Mouse (Mus musculus): ENCODE measurements around the gene Tns3. TPM values are rescaled to one million over a fixed set of nuclear protein-coding genes. Genes with fewer than 3 reads are reported as not detected.

Gene Tns3
- polyA plus RNA-seq, 1 experiment from 2014 or later = 5.5 TPM

- Histone ChIP-seq H3K4me1 (ENCODE audit: control insufficient read depth, insufficient read depth, low read length) (no peaks in the 10 kb centered on the region), H3K9ac (replicated peaks; ENCODE audit: low read depth, low read length) (no peak overlapping the region), H3K27me3 (ENCODE audit: control insufficient read depth, insufficient read depth, low read length) (no peaks in the 10 kb centered on the region), H3K27ac (ENCODE audit: low read depth, low read length) (no peak overlapping the region), H3K9me3 (ENCODE audit: control insufficient read depth, low read length) (no peaks in the 10 kb centered on the region), H3K4me3 (ENCODE audit: low read depth, low read length) (no peak overlapping the region), H3K4me2 (ENCODE audit: low read depth, low read length) (no peak overlapping the region), H3K36me3 (ENCODE audit: control insufficient read depth, insufficient read depth, low read length) (peaks cover 4% of the 10 kb centered on the region; the same call in 1 of the 2 replicates)
- ATAC-seq (ENCODE audit: low read depth) = no peak
- 94% methylated on average over 6 of the region's 6 CpGs for WGBS
Measured at GRCm38 (mm10) chr11:8435101-8435500, 229.2 kb downstream of the Tns3 start.

DNA sequence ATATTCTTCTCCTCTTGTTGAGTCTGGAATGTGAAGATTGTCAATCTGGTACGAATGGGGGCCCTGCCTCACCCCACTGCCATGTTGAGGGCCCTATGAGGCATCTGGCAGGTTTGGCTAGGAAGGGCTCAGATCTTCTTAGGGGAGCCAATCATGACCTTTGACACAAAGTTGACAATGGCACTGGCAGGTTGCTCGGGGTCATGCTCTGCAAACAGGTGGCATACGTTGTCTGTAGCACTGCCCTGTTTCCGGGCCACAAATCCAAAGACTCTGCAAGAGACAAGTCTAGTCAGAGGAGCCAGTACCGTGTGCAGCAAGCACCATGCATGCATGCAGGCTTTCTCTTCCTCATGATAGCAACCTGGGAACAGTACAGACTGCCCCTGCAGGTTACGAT, 230.0 kb downstream of the Tns3 start:
- Histone ChIP-seq H3K4me1 (ENCODE audit: control insufficient read depth, insufficient read depth, low read length) (no peaks in the 10 kb centered on the region), H3K36me3 (ENCODE audit: control insufficient read depth, insufficient read depth, low read length) (peaks cover 4% of the 10 kb centered on the region; the same call in 1 of the 2 replicates), H3K9me3 (ENCODE audit: control insufficient read depth, low read length) (no peaks in the 10 kb centered on the region), H3K27ac (ENCODE audit: low read depth, low read length) (no peak overlapping the region), H3K27me3 (ENCODE audit: control insufficient read depth, insufficient read depth, low read length) (no peaks in the 10 kb centered on the region), H3K4me3 (ENCODE audit: low read depth, low read length) (no peak overlapping the region), H3K9ac (replicated peaks; ENCODE audit: low read depth, low read length) (no peak overlapping the region), H3K4me2 (ENCODE audit: low read depth, low read length) (no peak overlapping the region)
- WGBS = 89% methylated on average over 6 of the region's 6 CpGs
- ATAC-seq (ENCODE audit: low read depth) = no peak

GRCm38 (mm10) chr11:8433443-8433842, 230.9 kb downstream of the Tns3 start:
- ATAC-seq (ENCODE audit: low read depth) = no peak
- H3K27ac ChIP-seq (ENCODE audit: low read depth, low read length) = no peak overlapping the region
- WGBS = 90% methylated on average over 9 of the region's 9 CpGs
- no peaks in the 10 kb centered on the region for H3K9me3 ChIP-seq (ENCODE audit: control insufficient read depth, low read length)
- no peak overlapping the region for H3K4me3 ChIP-seq (ENCODE audit: low read depth, low read length)
- no peaks in the 10 kb centered on the region for H3K4me1 ChIP-seq (ENCODE audit: control insufficient read depth, insufficient read depth, low read length)
- no peaks in the 10 kb centered on the region for H3K27me3 ChIP-seq (ENCODE audit: control insufficient read depth, insufficient read depth, low read length)
- H3K9ac ChIP-seq (replicated peaks; ENCODE audit: low read depth, low read length) = no peak overlapping the region
- H3K36me3 ChIP-seq (ENCODE audit: control insufficient read depth, insufficient read depth, low read length) = peaks cover 4% of the 10 kb centered on the region; the same call in 1 of the 2 replicates
- no peak overlapping the region for H3K4me2 ChIP-seq (ENCODE audit: low read depth, low read length)

GRCm38 (mm10) chr11:8432941-8433340, 231.4 kb downstream of the Tns3 start:
- Histone ChIP-seq H3K27me3 (ENCODE audit: control insufficient read depth, insufficient read depth, low read length) (no peaks in the 10 kb centered on the region), H3K4me2 (ENCODE audit: low read depth, low read length) (no peak overlapping the region), H3K9ac (replicated peaks; ENCODE audit: low read depth, low read length) (no peak overlapping the region), H3K4me1 (ENCODE audit: control insufficient read depth, insufficient read depth, low read length) (no peaks in the 10 kb centered on the region), H3K36me3 (ENCODE audit: control insufficient read depth, insufficient read depth, low read length) (peaks cover 4% of the 10 kb centered on the region; the same call in 1 of the 2 replicates), H3K27ac (ENCODE audit: low read depth, low read length) (no peak overlapping the region), H3K4me3 (ENCODE audit: low read depth, low read length) (no peak overlapping the region), H3K9me3 (ENCODE audit: control insufficient read depth, low read length) (no peaks in the 10 kb centered on the region)
- WGBS = 90% methylated on average over 8 of the region's 8 CpGs
- ATAC-seq (ENCODE audit: low read depth) = no peak

- Histone ChIP-seq H3K36me3 (ENCODE audit: control insufficient read depth, insufficient read depth, low read length) (no peaks in the 10 kb centered on the region), H3K4me2 (ENCODE audit: low read depth, low read length) (no peak overlapping the region), H3K9me3 (ENCODE audit: control insufficient read depth, low read length) (no peaks in the 10 kb centered on the region), H3K27me3 (ENCODE audit: control insufficient read depth, insufficient read depth, low read length) (no peaks in the 10 kb centered on the region), H3K4me3 (ENCODE audit: low read depth, low read length) (no peak overlapping the region), H3K4me1 (ENCODE audit: control insufficient read depth, insufficient read depth, low read length) (peaks cover 12% of the 10 kb centered on the region; the same call in 1 of the 2 replicates), H3K9ac (replicated peaks; ENCODE audit: low read depth, low read length) (no peak overlapping the region), H3K27ac (ENCODE audit: low read depth, low read length) (no peak overlapping the region)
- no peak for ATAC-seq (ENCODE audit: low read depth)
- 93% methylated on average over 11 of the region's 11 CpGs for WGBS
Measured at GRCm38 (mm10) chr11:8427660-8428059, 236.7 kb downstream of the Tns3 start.

DNA sequence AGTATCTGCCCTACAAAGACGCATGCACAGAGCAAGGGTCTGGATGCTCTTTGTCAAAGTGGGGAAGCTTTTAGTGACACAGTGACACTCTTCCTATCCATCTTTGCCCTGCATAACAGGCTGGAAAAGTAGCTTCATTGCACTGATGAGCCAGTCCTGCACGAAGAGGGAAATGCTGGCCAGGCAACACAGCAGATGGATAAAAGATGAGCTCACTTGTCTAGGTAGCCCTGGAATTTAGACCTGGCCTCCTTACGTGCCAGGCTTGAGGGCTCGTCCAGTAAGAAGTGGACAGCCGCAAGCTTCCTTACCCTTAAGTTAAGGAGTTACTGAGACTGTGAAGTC, 239.1 kb downstream of the Tns3 start:
- peak overlapping the region; percentile 36 for H3K27ac ChIP-seq (ENCODE audit: low read depth, low read length)
- H3K27me3 ChIP-seq (ENCODE audit: control insufficient read depth, insufficient read depth, low read length) = no peaks in the 10 kb centered on the region
- no peak overlapping the region for H3K9ac ChIP-seq (replicated peaks; ENCODE audit: low read depth, low read length)
- no peaks in the 10 kb centered on the region for H3K36me3 ChIP-seq (ENCODE audit: control insufficient read depth, insufficient read depth, low read length)
- 82% methylated on average over 5 of the region's 5 CpGs for WGBS
- no peaks in the 10 kb centered on the region for H3K9me3 ChIP-seq (ENCODE audit: control insufficient read depth, low read length)
- no peak overlapping the region for H3K4me2 ChIP-seq (ENCODE audit: low read depth, low read length)
- peaks cover 12% of the 10 kb centered on the region; the same call in 1 of the 2 replicates for H3K4me1 ChIP-seq (ENCODE audit: control insufficient read depth, insufficient read depth, low read length)
- no peak for ATAC-seq (ENCODE audit: low read depth)
- no peak overlapping the region for H3K4me3 ChIP-seq (ENCODE audit: low read depth, low read length)

DNA sequence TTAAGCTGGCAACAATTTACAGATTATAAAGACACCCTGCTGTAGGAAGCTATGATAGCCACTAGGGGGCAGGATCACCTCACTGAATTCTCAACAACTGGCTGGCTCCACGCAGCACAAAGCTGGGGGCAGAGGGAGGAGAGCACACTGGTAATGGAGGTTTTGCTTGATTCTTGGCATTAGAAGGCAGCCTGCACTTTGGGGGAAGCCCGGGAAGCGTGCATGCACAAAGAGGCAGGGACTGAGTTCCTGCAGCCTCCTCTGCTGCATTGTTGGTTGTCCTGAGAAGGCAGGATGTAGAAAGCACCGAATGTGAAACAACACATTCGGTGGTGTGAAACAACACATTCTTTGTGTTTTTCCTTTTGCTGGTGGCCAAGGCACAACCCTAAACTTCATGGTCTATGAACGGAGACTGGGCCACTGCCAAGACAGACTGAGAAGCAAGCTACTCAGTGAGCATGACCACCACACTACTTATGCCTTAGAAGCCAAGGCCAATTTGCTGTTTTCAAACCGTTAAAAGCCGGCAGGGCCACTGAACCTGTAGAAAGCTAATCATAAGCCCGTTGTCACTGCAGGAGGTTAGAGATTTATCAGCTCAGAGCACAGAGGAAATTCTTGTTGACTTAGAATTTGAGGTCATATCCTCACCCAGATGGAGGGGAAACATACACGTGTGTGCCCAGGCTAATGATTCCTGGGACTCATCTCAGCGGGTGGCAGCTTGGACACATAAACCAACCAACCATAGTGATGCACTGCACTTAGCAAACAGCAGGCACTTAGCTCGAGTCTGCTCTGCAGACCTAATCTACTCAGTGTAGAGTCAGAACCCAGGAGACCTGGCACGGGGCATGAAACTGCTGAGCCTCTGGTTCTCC, 239.8 kb downstream of the Tns3 start:
- Histone ChIP-seq H3K4me2 (ENCODE audit: low read depth, low read length) (no peak overlapping the region), H3K4me3 (ENCODE audit: low read depth, low read length) (no peak overlapping the region), H3K4me1 (ENCODE audit: control insufficient read depth, insufficient read depth, low read length) (peaks cover 12% of the 10 kb centered on the region; the same call in 1 of the 2 replicates), H3K36me3 (ENCODE audit: control insufficient read depth, insufficient read depth, low read length) (no peaks in the 10 kb centered on the region), H3K9ac (replicated peaks; ENCODE audit: low read depth, low read length) (no peak overlapping the region), H3K27ac (ENCODE audit: low read depth, low read length) (peak overlapping the region; percentile 36), H3K9me3 (ENCODE audit: control insufficient read depth, low read length) (no peaks in the 10 kb centered on the region), H3K27me3 (ENCODE audit: control insufficient read depth, insufficient read depth, low read length) (no peaks in the 10 kb centered on the region)
- peak; percentile 95 for ATAC-seq (ENCODE audit: low read depth)
- WGBS = 23% methylated on average over 13 of the region's 13 CpGs

- Histone ChIP-seq H3K9ac (replicated peaks; ENCODE audit: low read depth, low read length) (no peak overlapping the region), H3K4me1 (ENCODE audit: control insufficient read depth, insufficient read depth, low read length) (no peaks in the 10 kb centered on the region), H3K27ac (ENCODE audit: low read depth, low read length) (no peak overlapping the region), H3K4me2 (ENCODE audit: low read depth, low read length) (no peak overlapping the region), H3K9me3 (ENCODE audit: control insufficient read depth, low read length) (no peaks in the 10 kb centered on the region), H3K27me3 (ENCODE audit: control insufficient read depth, insufficient read depth, low read length) (no peaks in the 10 kb centered on the region), H3K36me3 (ENCODE audit: control insufficient read depth, insufficient read depth, low read length) (no peaks in the 10 kb centered on the region), H3K4me3 (ENCODE audit: low read depth, low read length) (no peak overlapping the region)
- 32% methylated on average over 18 of the region's 18 CpGs for WGBS
- ATAC-seq (ENCODE audit: low read depth) = peak; percentile 92
Measured at GRCm38 (mm10) chr11:8405225-8405899, 259.0 kb downstream of the Tns3 start.

DNA sequence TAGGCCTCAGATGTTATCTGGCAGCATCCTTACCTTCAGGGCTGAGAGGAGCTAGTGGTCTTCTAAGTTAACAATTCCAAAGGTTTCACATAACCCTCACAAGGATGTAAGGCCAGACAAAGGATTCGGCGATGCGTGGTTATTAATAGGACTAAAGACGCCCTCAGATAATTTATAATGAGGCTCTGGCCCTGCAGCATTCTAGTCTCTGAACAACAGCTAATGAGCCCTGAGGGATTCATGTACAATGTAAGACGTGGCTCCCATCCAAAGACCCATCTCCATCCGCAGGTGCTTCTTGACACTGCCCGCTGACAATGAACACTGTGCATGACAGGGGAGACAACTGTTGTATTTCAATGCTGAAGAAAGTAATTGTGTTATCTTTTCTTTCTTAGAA, 263.0 kb downstream of the Tns3 start:
- H3K4me1 ChIP-seq (ENCODE audit: control insufficient read depth, insufficient read depth, low read length) = no peaks in the 10 kb centered on the region
- 51% methylated on average over 7 of the region's 7 CpGs for WGBS
- H3K27ac ChIP-seq (ENCODE audit: low read depth, low read length) = no peak overlapping the region
- no peaks in the 10 kb centered on the region for H3K36me3 ChIP-seq (ENCODE audit: control insufficient read depth, insufficient read depth, low read length)
- H3K27me3 ChIP-seq (ENCODE audit: control insufficient read depth, insufficient read depth, low read length) = no peaks in the 10 kb centered on the region
- no peak for ATAC-seq (ENCODE audit: low read depth)
- H3K4me2 ChIP-seq (ENCODE audit: low read depth, low read length) = no peak overlapping the region
- H3K9me3 ChIP-seq (ENCODE audit: control insufficient read depth, low read length) = no peaks in the 10 kb centered on the region
- H3K9ac ChIP-seq (replicated peaks; ENCODE audit: low read depth, low read length) = no peak overlapping the region
- no peak overlapping the region for H3K4me3 ChIP-seq (ENCODE audit: low read depth, low read length)

Measured in neural tube, embryonic 14.5 days (tissue).